Mouse (Mus musculus) inflammation-experienced regulatory T-cells (primary cell): ENCODE data around the gene Aldh1a3. TPM values are rescaled to one million over a fixed set of nuclear protein-coding genes. Genes with fewer than 3 reads are reported as not detected.

Source experiments
- polyA plus RNA-seq, 2 experiments: library from polyadenylated mRNA; unstranded; fragments of 100-300 nt; shearing (Covaris generic); gene quantifications; one replicate each; pipeline ENCODE4 v1.2.1; 2017

Gene Aldh1a3
- polyA plus RNA-seq: under 1 TPM; 0.21 to 0.47 TPM

DNA sequence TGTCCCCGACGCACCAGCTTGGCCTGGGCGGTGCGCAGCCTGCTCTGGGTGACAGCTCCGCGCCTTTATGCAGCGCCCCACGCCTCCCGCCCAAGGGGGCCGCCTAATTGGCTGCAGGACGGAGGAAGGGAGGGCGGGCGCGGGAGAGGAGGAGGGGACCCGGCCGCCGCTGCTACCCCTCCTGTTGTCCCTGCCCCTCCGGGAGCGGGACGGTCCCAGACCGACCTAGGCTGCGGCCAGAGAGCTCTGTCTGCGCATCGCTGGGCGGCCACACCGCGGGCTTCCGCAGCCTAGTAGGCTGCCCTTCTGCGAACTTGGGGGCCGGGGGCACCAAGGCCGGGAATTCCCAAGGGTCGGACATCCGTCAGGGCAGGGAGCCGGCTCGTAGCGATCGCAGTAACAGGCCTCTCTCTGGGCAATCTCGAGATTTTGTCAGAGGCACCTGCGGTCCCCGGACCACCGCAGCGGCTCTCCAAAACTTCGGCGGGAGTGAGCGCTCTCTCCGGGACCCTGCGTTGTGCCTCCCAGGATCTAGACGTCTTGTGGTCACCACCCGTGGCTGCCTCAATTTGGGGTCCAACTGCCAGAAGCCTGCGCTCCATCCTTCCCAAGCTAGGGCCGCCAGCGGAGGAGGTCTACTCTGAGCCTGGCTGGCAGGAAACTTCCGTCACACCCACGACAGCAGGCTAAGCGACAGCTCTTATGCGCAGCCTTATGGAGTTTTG lies at the start of gene Aldh1a3:
Gene Aldh1a3 (minus strand): TSS at position 81 of the 725 bp plus-strand sequence.

DNA sequence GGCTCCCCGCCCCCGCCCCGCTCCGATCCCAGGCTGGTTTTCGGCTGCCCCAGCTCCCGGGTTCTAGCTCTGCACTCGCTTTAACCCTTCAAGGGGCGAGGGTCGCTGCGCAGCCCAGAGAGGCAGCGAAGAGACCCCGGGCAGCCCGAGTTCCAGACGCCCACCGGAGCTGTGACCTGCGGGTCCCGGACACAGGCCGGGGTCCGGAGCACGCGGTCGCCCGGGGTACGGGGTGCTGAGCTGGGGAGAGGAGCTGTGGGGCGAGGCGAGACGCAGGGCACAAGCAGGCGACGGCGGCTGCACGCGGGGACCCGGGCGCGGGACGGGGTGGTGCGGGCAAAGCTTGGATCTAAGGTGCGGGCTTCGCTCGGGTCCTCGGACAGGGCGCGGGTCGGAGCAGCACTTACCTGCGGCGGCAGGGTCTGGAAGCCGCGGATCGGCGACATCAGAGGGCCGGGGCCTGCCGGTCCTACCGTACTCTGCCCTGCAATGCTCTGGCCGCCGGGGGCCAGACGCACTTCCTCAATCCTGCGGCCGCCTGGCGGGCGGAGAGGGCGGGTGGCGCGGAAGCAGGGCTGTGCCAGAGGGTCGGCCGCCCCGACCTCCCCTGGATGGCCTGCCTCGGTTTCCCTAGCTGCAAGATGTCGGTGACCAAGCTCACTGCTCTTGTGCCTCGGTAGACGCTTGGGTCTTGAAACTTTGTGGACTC lies 39.4 kb downstream of the Aldh1a3 start, which contains the start of gene Lrrk1:
Gene Lrrk1 (minus strand): TSS at position 538 of the 709 bp plus-strand sequence.

DNA sequence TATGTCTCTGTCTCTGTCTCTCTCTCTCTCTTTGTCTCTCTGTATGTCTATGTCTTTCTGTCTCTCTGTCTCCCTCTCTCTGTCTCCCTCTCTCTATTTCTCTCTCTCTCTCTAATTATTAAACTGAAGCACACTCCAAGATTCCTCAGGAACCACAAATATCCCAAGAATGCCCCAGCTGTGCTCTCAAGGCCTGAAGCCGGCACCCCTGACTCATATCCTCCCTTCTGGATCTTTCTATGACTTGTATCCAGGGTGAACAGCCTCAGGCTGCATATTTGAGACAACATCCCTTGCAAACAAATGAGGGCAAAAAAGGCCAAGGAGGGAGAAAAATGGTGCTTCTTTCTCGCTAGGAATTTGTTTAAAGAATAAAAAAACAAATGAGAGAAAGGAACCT lies 61.4 kb downstream of the Aldh1a3 start, which contains the start of gene Gm10974:
Gene Gm10974 (plus strand): TSS at position 2 of the 400 bp plus-strand sequence.

Other genes starting within 250 kb of the Aldh1a3 start
- not detected for gene Gm10974, start 61.6 kb downstream of the Aldh1a3 start, polyA plus RNA-seq
- 10 to 100 TPM in 1 of 2 experiments, 1 to 10 TPM in 1; 5.1 to 11.8 TPM for gene Lrrk1, start 39.2 kb downstream of the Aldh1a3 start, polyA plus RNA-seq